Mouse (Mus musculus) kidney, adult 2 months (tissue): ENCODE results near the gene Blzf1. TPM values are rescaled to one million over a fixed set of nuclear protein-coding genes. Genes with fewer than 3 reads are reported as not detected.

Source experiments
- DNase-seq: peaks from one replicate; pipeline ENCODE4 v3.0.0; 2021
- H3K27ac ChIP-seq: fragments of 200-500 bp; 2 replicates; pipeline ENCODE4 v1.5.1; 2012; ENCODE audit warnings: low read depth, low read length, control low read depth, inconsistent platforms; ENCODE audit not compliant: insufficient read depth
- H3K27me3 ChIP-seq: fragments of 200-500 bp; replicated peaks from 2 replicates; pipeline ENCODE4 v1.6.1; 2012; ENCODE audit warnings: mild to moderate bottlenecking, moderate library complexity, low read length, inconsistent platforms; ENCODE audit not compliant: control insufficient read depth, insufficient read depth
- H3K36me3 ChIP-seq: fragments of 200-500 bp; 2 replicates; pipeline ENCODE4 v1.6.1; 2012; ENCODE audit warnings: mild to moderate bottlenecking, moderate library complexity, low read length, inconsistent platforms; ENCODE audit not compliant: control insufficient read depth, insufficient read depth
- H3K4me1 ChIP-seq: fragments of 200-500 bp; 2 replicates; pipeline ENCODE4 v1.6.1; 2011; ENCODE audit warnings: low read length; ENCODE audit not compliant: control insufficient read depth, insufficient read depth
- H3K4me3 ChIP-seq: fragments of 200-500 bp; 2 replicates; pipeline ENCODE4 v1.5.1; 2011; ENCODE audit warnings: mild to moderate bottlenecking, low read depth, low read length, control low read depth; ENCODE audit not compliant: insufficient read depth
- CTCF ChIP-seq: fragments of 200-500 bp; conservative IDR thresholded peaks from 2 replicates; pipeline ENCODE4 v1.5.1; 2011; ENCODE audit warnings: low read depth, mild to moderate bottlenecking, control low read depth, low read length, moderate library complexity, mixed read lengths; ENCODE audit not compliant: insufficient read depth, insufficient read length
- POLR2A ChIP-seq: fragments of 200-500 bp; IDR thresholded peaks from one replicate; pipeline ENCODE4 v1.6.1; 2011; ENCODE audit warnings: low read depth, low read length, control low read depth
- WGBS: fragments of 180-500 bp; shearing (Covaris S2); methylation state at CpG from one replicate; pipeline ENCODE4 v1.1.7; 2018; 5-methylcytosine and 5-hydroxymethylcytosine counted together
- polyA plus RNA-seq: library from polyadenylated mRNA; depleted of rRNA; stranded (reverse); fragments of >200 nt; gene quantifications from 2 replicates; pipeline ENCODE4 v1.2.3, GENCODE M21; 2012; rRNA removed

Blzf1 gene
- 5.4 and 6.0 TPM in 2 replicates for polyA plus RNA-seq

GRCm38 (mm10) chr1:164307124-164307751 is at the start of gene Blzf1:
Gene Blzf1, minus strand, starts transcription at chr1:164307489.
- peak; percentile 99 for DNase-seq
- TF ChIP-seq CTCF (no peak), POLR2A (peak; percentile 32)
- Histone ChIP-seq H3K4me3 (peak within 1 kb of the TSS; percentile 79), H3K36me3 (no peaks in the 10 kb centered on the region; the same call in 1 of the 2 replicates), H3K27me3 (no peaks in the 10 kb centered on the region), H3K4me1 (no peaks in the 10 kb centered on the region), H3K27ac (peak within 1 kb of the TSS; percentile 81)
- WGBS, result under 1% methylated on average over 35 of the region's 35 CpGs

- no peak for TF ChIP-seq CTCF
- no peak for TF ChIP-seq POLR2A
- Histone ChIP-seq H3K27me3 (no peaks in the 10 kb centered on the region), H3K27ac (no peak overlapping the region), H3K4me1 (no peaks in the 10 kb centered on the region), H3K36me3 (no peaks in the 10 kb centered on the region), H3K4me3 (no peak overlapping the region)
- DNase-seq, result no peak
- 86% methylated on average over 3 of the region's 3 CpGs for WGBS
These were observed 46.2 kb upstream of the Blzf1 start for GRCm38 (mm10) chr1:164353443-164353842.

GRCm38 (mm10) chr1:164342161-164342560 is 34.9 kb upstream of the Blzf1 start:
- DNase-seq, result peak; percentile 56

GRCm38 (mm10) chr1:164335846-164336245 is 28.6 kb upstream of the Blzf1 start:
- no peaks in the 10 kb centered on the region for H3K27me3 ChIP-seq
- no peak for DNase-seq
- H3K4me1 ChIP-seq, result no peaks in the 10 kb centered on the region; the same call in 1 of the 2 replicates
- TF ChIP-seq POLR2A (no peak), CTCF (no peak)
- H3K36me3 ChIP-seq, result no peaks in the 10 kb centered on the region; the same call in 1 of the 2 replicates
- H3K27ac ChIP-seq, result no peak overlapping the region
- H3K4me3 ChIP-seq, result no peak overlapping the region
- 87% methylated on average over 4 of the region's 4 CpGs for WGBS

More at GRCm38 (mm10) chr1:164342161-164342560, 34.9 kb upstream of the Blzf1 start:
- Histone ChIP-seq H3K27me3 (no peaks in the 10 kb centered on the region), H3K4me1 (no peaks in the 10 kb centered on the region), H3K27ac (no peak overlapping the region), H3K36me3 (peaks cover 3% of the 10 kb centered on the region; the same call in 1 of the 2 replicates), H3K4me3 (no peak overlapping the region)
- peak; percentile 64 for TF ChIP-seq CTCF
- TF ChIP-seq POLR2A, result no peak
- whole genome bisulfite sequencing, result 92% methylated on average over 3 of the region's 3 CpGs

GRCm38 (mm10) chr1:164335435-164335834 is 28.1 kb upstream of the Blzf1 start:
- H3K4me3 ChIP-seq, result no peak overlapping the region
- no peak for DNase-seq
- H3K27me3 ChIP-seq, result no peaks in the 10 kb centered on the region
- no peaks in the 10 kb centered on the region; the same call in 1 of the 2 replicates for H3K4me1 ChIP-seq
- no peak overlapping the region for H3K27ac ChIP-seq
- WGBS, result 73% methylated on average over 3 of the region's 3 CpGs
- H3K36me3 ChIP-seq, result no peaks in the 10 kb centered on the region; the same call in 1 of the 2 replicates
- no peak for TF ChIP-seq POLR2A
- no peak for TF ChIP-seq CTCF

GRCm38 (mm10) chr1:164332559-164332958 is 25.3 kb upstream of the Blzf1 start:
- Histone ChIP-seq H3K4me1 (peaks cover 4% of the 10 kb centered on the region; the same call in 1 of the 2 replicates), H3K27me3 (no peaks in the 10 kb centered on the region), H3K36me3 (no peaks in the 10 kb centered on the region; the same call in 1 of the 2 replicates), H3K27ac (no peak overlapping the region), H3K4me3 (no peak overlapping the region)
- WGBS, result 92% methylated on average over 11 of the region's 11 CpGs
- no peak for DNase-seq
- no peak for TF ChIP-seq POLR2A
- no peak for TF ChIP-seq CTCF

GRCm38 (mm10) chr1:164327764-164328163 is 20.5 kb upstream of the Blzf1 start:
- H3K4me3 ChIP-seq, result no peak overlapping the region
- WGBS, result 59% methylated on average over 7 of the region's 7 CpGs
- H3K27me3 ChIP-seq, result no peaks in the 10 kb centered on the region
- peaks cover 4% of the 10 kb centered on the region; the same call in 1 of the 2 replicates for H3K4me1 ChIP-seq
- peak overlapping the region; percentile 78 for H3K27ac ChIP-seq
- DNase-seq, result peak; percentile 69
- TF ChIP-seq CTCF, result no peak
- TF ChIP-seq POLR2A, result no peak
- no peaks in the 10 kb centered on the region for H3K36me3 ChIP-seq
